Mouse (Mus musculus): Measurements from ENCODE around the gene Tjap1. TPM values are rescaled to one million over a fixed set of nuclear protein-coding genes. Genes with fewer than 3 reads are reported as not detected.

The Tjap1 gene
- polyA plus RNA-seq, 1 experiment, result 64.8 TPM

DNA sequence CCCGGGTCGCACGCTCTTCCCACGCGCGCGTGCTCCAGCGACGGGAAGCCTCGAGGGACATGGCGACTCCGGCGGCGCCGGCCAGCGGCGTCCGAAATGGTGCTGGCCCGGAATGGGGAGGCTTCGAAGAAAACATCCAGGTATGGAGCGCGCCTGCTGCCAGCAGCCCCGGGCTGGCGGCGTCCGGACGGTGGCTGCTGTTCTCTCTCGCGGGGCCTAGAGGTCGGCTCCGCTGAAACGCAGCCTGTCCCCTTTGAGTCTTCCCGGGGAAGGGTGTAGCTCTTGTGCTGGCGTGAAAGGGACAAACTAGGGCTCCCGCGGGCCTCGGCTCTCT lies 34.7 kb downstream of the Tjap1 start:
- peak overlapping the region; percentile 67 for H3K27ac ChIP-seq (ENCODE audit: insufficient read depth, low read length)
- WGBS, result under 1% methylated on average over 37 of the region's 37 CpGs
- H3K27me3 ChIP-seq (ENCODE audit: control insufficient read depth, insufficient read depth, low read length), result no peaks in the 10 kb centered on the region
- peak overlapping the region; percentile 94 for H3K4me3 ChIP-seq (replicated peaks; ENCODE audit: insufficient read depth, low read depth, low read length)
- peaks cover 9% of the 10 kb centered on the region for H3K4me1 ChIP-seq (ENCODE audit: control insufficient read depth, insufficient read depth, low read length)
- TF ChIP-seq POLR2A (IDR thresholded peaks at IDR 0.05; ENCODE audit: borderline replicate concordance, insufficient read depth, low read length) (no peak), CTCF (IDR thresholded peaks at IDR 0.05; ENCODE audit: borderline replicate concordance, insufficient read depth, low read depth, low read length) (no peak)
- no peak for DNase-seq

DNA sequence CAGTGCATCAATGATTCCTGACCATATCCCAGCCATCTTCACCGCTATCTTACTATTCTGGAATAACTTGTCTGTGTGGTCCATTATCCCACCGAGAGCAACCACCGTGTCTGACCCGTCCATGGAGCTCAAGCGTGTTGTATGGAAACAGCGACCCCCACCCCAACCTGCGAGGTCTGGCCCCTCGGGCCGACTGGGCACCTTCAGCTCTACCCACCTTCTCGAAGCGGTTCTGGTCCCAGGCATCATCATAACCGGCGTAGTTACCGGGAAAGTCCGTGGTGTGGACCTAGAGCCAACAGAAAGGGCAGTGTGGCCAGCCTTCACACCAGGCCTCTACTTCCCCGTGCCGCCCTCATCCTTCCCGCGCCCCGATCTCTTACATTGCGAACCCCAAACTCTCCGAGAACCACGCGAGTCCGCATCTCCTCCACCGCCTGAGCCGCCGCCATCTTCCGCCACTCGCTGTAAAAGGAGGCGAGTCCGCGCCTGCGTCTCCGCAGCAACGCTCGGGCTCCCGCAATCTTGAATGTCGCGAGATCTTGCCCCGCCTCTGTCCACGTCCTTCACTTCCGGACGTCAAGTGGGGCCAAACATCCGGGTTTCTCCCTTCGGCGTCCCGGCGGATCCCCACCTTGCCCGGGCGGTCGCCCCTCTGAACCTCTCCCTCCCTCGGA lies 35.2 kb downstream of the Tjap1 start, which contains the start of the genes Polr1c and Yipf3:
Gene Polr1c (minus strand): TSS at position 543 of the 677 bp plus-strand sequence.
Gene Yipf3 (plus strand): TSS at position 569 of the 677 bp plus-strand sequence.
- no peaks in the 10 kb centered on the region for H3K27me3 ChIP-seq (ENCODE audit: control insufficient read depth, insufficient read depth, low read length)
- peak within 1 kb of the TSS; percentile 67 for H3K27ac ChIP-seq (ENCODE audit: insufficient read depth, low read length)
- peaks cover 9% of the 10 kb centered on the region for H3K4me1 ChIP-seq (ENCODE audit: control insufficient read depth, insufficient read depth, low read length)
- H3K4me3 ChIP-seq (replicated peaks; ENCODE audit: insufficient read depth, low read depth, low read length), result peak within 1 kb of the TSS; percentile 94
- peak; percentile 90 for TF ChIP-seq POLR2A (IDR thresholded peaks at IDR 0.05; ENCODE audit: borderline replicate concordance, insufficient read depth, low read length)
- TF ChIP-seq CTCF (IDR thresholded peaks at IDR 0.05; ENCODE audit: borderline replicate concordance, insufficient read depth, low read depth, low read length), result no peak
- WGBS, result under 1% methylated on average over 53 of the region's 53 CpGs
- DNase-seq, result peak; percentile 95

DNA sequence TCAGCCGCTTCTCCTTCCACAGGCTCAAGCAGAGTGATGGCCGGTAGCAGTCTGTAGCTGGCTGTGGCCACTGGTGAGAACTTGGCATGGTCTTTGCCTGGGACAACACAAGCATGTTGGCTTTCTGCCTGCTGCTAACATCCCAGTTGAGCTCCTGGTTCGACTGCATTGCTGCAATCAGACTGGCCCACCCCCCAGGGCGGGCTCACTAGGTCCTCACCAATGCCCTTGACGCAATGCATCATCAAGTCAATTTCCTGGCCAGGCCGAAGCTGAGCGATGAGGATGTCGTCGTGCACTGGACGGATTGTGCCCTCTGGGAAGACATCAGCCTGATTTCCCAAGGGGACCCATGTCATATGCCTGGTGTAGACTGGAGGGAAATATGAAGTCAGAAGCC lies 38.2 kb downstream of the Tjap1 start:
- no peak for TF ChIP-seq POLR2A (IDR thresholded peaks at IDR 0.05; ENCODE audit: borderline replicate concordance, insufficient read depth, low read length)
- TF ChIP-seq CTCF (IDR thresholded peaks at IDR 0.05; ENCODE audit: borderline replicate concordance, insufficient read depth, low read depth, low read length), result no peak
- peak; percentile 25 to 26 for DNase-seq
- Histone ChIP-seq H3K4me1 (ENCODE audit: control insufficient read depth, insufficient read depth, low read length) (peaks cover 9% of the 10 kb centered on the region), H3K27ac (ENCODE audit: insufficient read depth, low read length) (no peak overlapping the region), H3K27me3 (ENCODE audit: control insufficient read depth, insufficient read depth, low read length) (no peaks in the 10 kb centered on the region), H3K4me3 (replicated peaks; ENCODE audit: insufficient read depth, low read depth, low read length) (no peak overlapping the region)
- WGBS, result 34% methylated on average over 10 of the region's 10 CpGs

DNA sequence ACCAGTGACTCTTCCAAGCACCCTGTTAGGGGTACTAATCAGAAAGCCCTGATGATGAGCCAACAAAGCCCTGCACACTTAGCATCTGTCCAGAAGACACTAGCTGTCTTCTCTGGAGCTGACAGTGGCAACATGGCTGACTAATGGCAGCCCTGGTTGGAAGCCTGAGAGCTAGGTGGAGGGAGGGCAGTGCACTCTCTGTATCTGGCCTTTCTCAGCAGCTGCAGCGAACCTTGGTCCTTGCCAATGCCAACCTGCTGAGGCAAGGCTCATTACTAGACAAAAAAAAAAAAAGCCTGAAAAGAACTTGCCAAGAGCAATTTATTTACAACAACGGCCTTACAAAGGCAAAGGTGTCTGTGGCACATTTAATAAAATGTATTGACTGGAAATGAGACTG lies 39.2 kb downstream of the Tjap1 start:
- Histone ChIP-seq H3K27ac (ENCODE audit: insufficient read depth, low read length) (no peak overlapping the region), H3K4me3 (replicated peaks; ENCODE audit: insufficient read depth, low read depth, low read length) (no peak overlapping the region), H3K4me1 (ENCODE audit: control insufficient read depth, insufficient read depth, low read length) (peaks cover 5% of the 10 kb centered on the region), H3K27me3 (ENCODE audit: control insufficient read depth, insufficient read depth, low read length) (no peaks in the 10 kb centered on the region)
- 35% methylated on average over 2 of the region's 2 CpGs for WGBS
- no peak for TF ChIP-seq POLR2A (IDR thresholded peaks at IDR 0.05; ENCODE audit: borderline replicate concordance, insufficient read depth, low read length)
- TF ChIP-seq CTCF (IDR thresholded peaks at IDR 0.05; ENCODE audit: borderline replicate concordance, insufficient read depth, low read depth, low read length), result no peak
- no peak for DNase-seq

DNA sequence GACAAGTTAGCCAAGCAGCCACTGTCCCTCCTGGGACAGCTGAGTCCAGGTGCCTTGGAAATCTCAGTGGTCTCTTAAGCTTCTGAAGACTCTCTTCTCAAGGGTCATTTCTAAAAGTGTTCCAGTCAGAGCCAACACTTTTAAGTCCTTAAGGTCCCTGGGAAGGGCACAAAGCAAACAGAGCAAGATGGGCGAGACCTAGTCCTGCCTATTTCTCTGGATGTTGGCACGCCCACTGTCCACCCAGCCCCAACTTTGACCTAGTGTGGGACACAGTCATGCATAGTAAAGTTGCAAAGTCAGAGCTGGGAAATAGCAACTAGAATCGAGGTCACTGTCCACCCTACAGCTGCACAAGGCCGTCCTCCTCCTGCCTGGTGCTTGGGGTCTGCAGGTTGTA lies 39.8 kb downstream of the Tjap1 start:
- WGBS, result 87% methylated on average over 4 of the region's 4 CpGs
- Histone ChIP-seq H3K27ac (ENCODE audit: insufficient read depth, low read length) (no peak overlapping the region), H3K4me3 (replicated peaks; ENCODE audit: insufficient read depth, low read depth, low read length) (no peak overlapping the region), H3K27me3 (ENCODE audit: control insufficient read depth, insufficient read depth, low read length) (no peaks in the 10 kb centered on the region), H3K4me1 (ENCODE audit: control insufficient read depth, insufficient read depth, low read length) (peaks cover 5% of the 10 kb centered on the region)
- no peak for TF ChIP-seq POLR2A (IDR thresholded peaks at IDR 0.05; ENCODE audit: borderline replicate concordance, insufficient read depth, low read length)
- TF ChIP-seq CTCF (IDR thresholded peaks at IDR 0.05; ENCODE audit: borderline replicate concordance, insufficient read depth, low read depth, low read length), result no peak
- DNase-seq, result no peak

DNA sequence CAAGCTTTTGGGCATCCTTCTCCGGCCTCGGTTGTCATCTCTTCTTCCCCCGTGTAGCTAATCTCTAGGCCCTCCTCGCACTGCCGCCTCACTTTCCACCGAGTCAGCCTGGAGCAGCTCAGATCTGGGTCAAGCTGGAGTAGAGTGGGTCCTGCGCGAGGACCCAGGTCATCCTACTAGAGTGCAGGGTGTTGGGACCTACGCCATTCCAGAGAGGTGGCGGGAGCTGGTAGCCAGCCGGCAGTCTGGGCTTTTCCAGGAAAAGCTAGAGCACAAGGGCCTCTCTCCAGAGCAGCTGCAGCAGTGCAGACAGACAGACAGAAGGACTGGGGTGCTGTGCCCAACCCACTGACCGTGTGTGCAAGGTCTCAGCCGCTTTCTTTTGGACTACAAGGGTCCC lies 40.6 kb downstream of the Tjap1 start:
- DNase-seq, result no peak
- TF ChIP-seq CTCF (IDR thresholded peaks at IDR 0.05; ENCODE audit: borderline replicate concordance, insufficient read depth, low read depth, low read length) (no peak), POLR2A (IDR thresholded peaks at IDR 0.05; ENCODE audit: borderline replicate concordance, insufficient read depth, low read length) (no peak)
- WGBS, result 80% methylated on average over 13 of the region's 13 CpGs

DNA sequence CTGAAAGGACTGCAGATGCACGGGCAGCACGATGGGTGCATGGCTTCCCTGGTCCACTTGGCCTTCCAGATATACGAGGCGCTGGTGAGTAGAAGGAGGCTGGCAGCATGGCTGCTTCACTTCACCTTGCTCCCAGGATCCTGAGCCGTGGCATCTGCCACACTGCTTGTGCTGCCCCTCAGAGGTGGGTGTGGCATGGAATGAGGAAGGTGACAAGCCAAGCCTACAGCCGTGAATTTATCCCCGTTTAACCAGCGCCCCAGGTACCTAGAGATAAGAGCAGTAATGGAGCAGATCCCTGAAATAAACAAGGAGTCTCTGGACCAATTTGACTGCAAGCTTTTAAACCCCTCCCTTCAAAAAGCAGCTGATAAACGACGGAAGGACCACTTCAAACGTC lies 41.4 kb downstream of the Tjap1 start:
- Histone ChIP-seq H3K27ac (ENCODE audit: insufficient read depth, low read length) (no peak overlapping the region), H3K4me1 (ENCODE audit: control insufficient read depth, insufficient read depth, low read length) (no peaks in the 10 kb centered on the region; the same call in 1 of the 2 replicates), H3K4me3 (replicated peaks; ENCODE audit: insufficient read depth, low read depth, low read length) (no peak overlapping the region), H3K27me3 (ENCODE audit: control insufficient read depth, insufficient read depth, low read length) (no peaks in the 10 kb centered on the region)
- TF ChIP-seq POLR2A (IDR thresholded peaks at IDR 0.05; ENCODE audit: borderline replicate concordance, insufficient read depth, low read length) (no peak), CTCF (IDR thresholded peaks at IDR 0.05; ENCODE audit: borderline replicate concordance, insufficient read depth, low read depth, low read length) (no peak)
- DNase-seq, result no peak
- 76% methylated on average over 11 of the region's 11 CpGs for WGBS

More for the DNA sequence above, 40.6 kb downstream of the Tjap1 start:
- H3K4me3 ChIP-seq (replicated peaks; ENCODE audit: insufficient read depth, low read depth, low read length), result no peak overlapping the region
- H3K27me3 ChIP-seq (ENCODE audit: control insufficient read depth, insufficient read depth, low read length), result no peaks in the 10 kb centered on the region
- H3K27ac ChIP-seq (ENCODE audit: insufficient read depth, low read length), result no peak overlapping the region
- peaks cover 5% of the 10 kb centered on the region for H3K4me1 ChIP-seq (ENCODE audit: control insufficient read depth, insufficient read depth, low read length)

DNA sequence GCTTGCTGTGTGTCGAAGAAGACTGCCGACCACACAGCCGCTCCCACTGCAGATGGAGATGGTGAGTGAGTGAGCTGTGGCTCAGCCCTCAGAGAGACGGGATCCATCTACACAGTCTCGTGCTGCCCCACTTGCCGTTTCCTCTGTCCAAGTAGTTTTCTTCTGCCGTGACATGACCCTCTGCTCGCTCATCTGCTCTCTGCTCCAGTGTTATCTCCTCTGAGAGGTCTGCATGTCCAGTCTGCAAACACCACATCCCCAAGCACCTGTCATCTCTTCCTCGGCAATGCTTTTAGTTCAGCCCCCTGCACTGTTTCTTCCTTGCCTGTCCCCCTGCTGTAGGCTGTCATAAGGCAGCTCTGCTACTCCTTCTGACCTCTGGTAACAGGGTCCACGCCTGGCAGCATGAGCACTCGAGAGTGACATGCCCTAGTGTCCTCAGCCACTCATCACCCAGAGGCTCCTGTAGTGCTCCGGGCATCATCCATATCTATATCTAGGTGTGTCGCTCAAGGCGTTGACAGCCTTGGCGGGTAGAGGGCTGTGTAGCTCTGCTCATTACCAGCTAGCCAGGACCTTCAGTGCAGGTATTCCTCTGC lies 43.2 kb downstream of the Tjap1 start:
- 90% methylated on average over 15 of the region's 15 CpGs for WGBS
- no peak overlapping the region for H3K4me3 ChIP-seq (replicated peaks; ENCODE audit: insufficient read depth, low read depth, low read length)
- DNase-seq, result no peak
- no peak overlapping the region for H3K27ac ChIP-seq (ENCODE audit: insufficient read depth, low read length)
- no peaks in the 10 kb centered on the region for H3K4me1 ChIP-seq (ENCODE audit: control insufficient read depth, insufficient read depth, low read length)
- H3K27me3 ChIP-seq (ENCODE audit: control insufficient read depth, insufficient read depth, low read length), result no peaks in the 10 kb centered on the region
- no peak for TF ChIP-seq CTCF (IDR thresholded peaks at IDR 0.05; ENCODE audit: borderline replicate concordance, insufficient read depth, low read depth, low read length)
- TF ChIP-seq POLR2A (IDR thresholded peaks at IDR 0.05; ENCODE audit: borderline replicate concordance, insufficient read depth, low read length), result no peak

All from cerebellum, adult 2 months (tissue).